Mouse (Mus musculus) forebrain, embryonic 13.5 days (tissue): ENCODE results near the gene Gm17654. TPM values are rescaled to one million over a fixed set of nuclear protein-coding genes. Genes with fewer than 3 reads are reported as not detected.

Source experiments
- polyA plus RNA-seq: library from polyadenylated mRNA; unstranded; fragments of >200 nt; fragmentation: Nextera tagmentation; extraction: Ambion mirVana; gene quantifications from 2 replicates; pipeline ENCODE4 v1.2.1, GENCODE M21; 2015

Gene Gm17654
- polyA plus RNA-seq, 1 experiment from 2014 or later = not detected

Other genes with a start within 250 kb of the Gm17654 start
- not detected in 2 replicates for gene 1700001F09Rik, start 231.3 kb downstream of the Gm17654 start, polyA plus RNA-seq
- gene Gm8138, start 162.8 kb downstream of the Gm17654 start, polyA plus RNA-seq = not detected in 2 replicates
- gene Gm5799, start 35.6 kb downstream of the Gm17654 start, polyA plus RNA-seq = not detected in 2 replicates
- gene Gm10375, start 28.9 kb upstream of the Gm17654 start, polyA plus RNA-seq = not detected in 2 replicates
- not detected in 2 replicates for gene Gm8165, start 98.1 kb upstream of the Gm17654 start, polyA plus RNA-seq
- gene Gm7324, start 118.7 kb upstream of the Gm17654 start, polyA plus RNA-seq = 2.4 and 2.5 TPM in 2 replicates
- gene Gm16506, start 148.3 kb upstream of the Gm17654 start, polyA plus RNA-seq = not detected in 2 replicates
- not detected in 2 replicates for gene Gm6526, start 168.7 kb upstream of the Gm17654 start, polyA plus RNA-seq
- gene Gm8180, start 205.6 kb upstream of the Gm17654 start, polyA plus RNA-seq = not detected in 2 replicates